Comparison of ENCODE assay signal across 8 mouse cellular contexts in genomic region chrX:155262235-155262914, GRCm38 (mm10). TPM values are rescaled to one million over a fixed set of nuclear protein-coding genes. Genes with fewer than 3 reads are reported as not detected.
DNase-seq lines count a peak whose midpoint lies in the region; ATAC-seq and TF ChIP-seq lines count a peak whose summit lies in the region.

Gene Acot9 (plus strand): TSS chrX:155262443.

- peaks cover 11% of the 10 kb centered on the region for H3K79me2 ChIP-seq in CH12.LX (replicated peaks; ENCODE audit: control insufficient read depth, extremely low read depth, insufficient read depth, poor library complexity, severe bottlenecking)

- peak within 1 kb of the TSS; percentile 86 for H3K9ac ChIP-seq in CH12.LX (ENCODE audit: insufficient read depth, low read depth)
- peak within 1 kb of the TSS; percentile 29; the same call in 1 of the 2 replicates for H3K9ac ChIP-seq in forebrain, embryonic 11.5 days (ENCODE audit: low read length)
- H3K9ac ChIP-seq in heart, embryonic 16.5 days (ENCODE audit: low read length): peak within 1 kb of the TSS; percentile 82
- H3K9ac ChIP-seq in liver, embryonic 15.5 days: peak within 1 kb of the TSS; percentile 46; the same call in 1 of the 2 replicates
- H3K9ac ChIP-seq in neural tube, embryonic 12.5 days: peak within 1 kb of the TSS; percentile 57

- TF ChIP-seq RAD21 in CH12.LX (IDR thresholded peaks at IDR 0.05; ENCODE audit: low read depth, low read length): peak; percentile 61

- 15% methylated on average over 37 of the region's 37 CpGs for WGBS in forebrain, embryonic 11.5 days
- 19% methylated on average over 36 of the region's 37 CpGs for WGBS in heart, embryonic 16.5 days
- 21% methylated on average over 32 of the region's 37 CpGs for WGBS in liver, embryonic 15.5 days (ENCODE audit: insufficient replicate concordance)
- 26% methylated on average over 37 of the region's 37 CpGs for WGBS in neural tube, embryonic 12.5 days

- H3K27me3 ChIP-seq in CH12.LX (replicated peaks): no peaks in the 10 kb centered on the region
- H3K27me3 ChIP-seq in forebrain, embryonic 11.5 days (ENCODE audit: control insufficient read depth, insufficient read depth, low read length): no peaks in the 10 kb centered on the region
- no peaks in the 10 kb centered on the region for H3K27me3 ChIP-seq in heart, embryonic 16.5 days (ENCODE audit: control insufficient read depth, insufficient read depth, low read length)
- H3K27me3 ChIP-seq in liver, embryonic 15.5 days: no peaks in the 10 kb centered on the region
- H3K27me3 ChIP-seq in neural tube, embryonic 12.5 days (replicated peaks): no peaks in the 10 kb centered on the region

- no peak for TF ChIP-seq EP300 in CH12.LX (IDR thresholded peaks at IDR 0.05; ENCODE audit: low read length)

- dilution Hi-C loops in CH12.LX (cut with MboI; ENCODE audit: extremely low pct_ligation_motif_present, extremely low pct_unique_long_range_greater_than_20kb, low sequenced_read_pairs): no loop called here

- peak within 1 kb of the TSS; percentile 50 for H3K4me2 ChIP-seq in CH12.LX (ENCODE audit: insufficient read depth, low read depth, poor library complexity, severe bottlenecking)
- H3K4me2 ChIP-seq in forebrain, embryonic 11.5 days (ENCODE audit: low read depth, low read length, severe bottlenecking): peak within 1 kb of the TSS; percentile 41
- peak within 1 kb of the TSS; percentile 58 for H3K4me2 ChIP-seq in heart, embryonic 16.5 days (ENCODE audit: low read depth, low read length)
- peak within 1 kb of the TSS; percentile 71 for H3K4me2 ChIP-seq in liver, embryonic 15.5 days
- peak within 1 kb of the TSS; percentile 57 for H3K4me2 ChIP-seq in neural tube, embryonic 12.5 days (replicated peaks)

- peaks cover 0 to 6% of the 10 kb centered on the region in 2 experiments; a peak in 2 of 4 replicates for H3K4me1 ChIP-seq in CH12.LX (ENCODE audit: control insufficient read depth in 1 of 2, insufficient read depth in 2 of 2)
- H3K4me1 ChIP-seq in forebrain, embryonic 11.5 days (replicated peaks; ENCODE audit: control insufficient read depth, insufficient read depth, low read length): no peaks in the 10 kb centered on the region
- H3K4me1 ChIP-seq in heart, embryonic 16.5 days (ENCODE audit: control insufficient read depth, insufficient read depth, low read length): no peaks in the 10 kb centered on the region
- H3K4me1 ChIP-seq in liver, embryonic 15.5 days (replicated peaks): peaks cover 5% of the 10 kb centered on the region
- H3K4me1 ChIP-seq in neural tube, embryonic 12.5 days: no peaks in the 10 kb centered on the region

- in situ Hi-C loops in CH12.LX (cut with MboI; ENCODE audit: low pct_ligation_motif_present, low pct_unique_long_range_greater_than_20kb, low sequenced_read_pairs): no loop called here

- peak; percentile 96 for TF ChIP-seq POLR2A in CH12.LX (IDR thresholded peaks at IDR 0.05; ENCODE audit: low read depth, low read length)

- peak; percentile 86 for DNase-seq in CH12.LX (ENCODE audit: extremely low read depth)
- peak; percentile 64 for DNase-seq in c-Kit-positive CD71-positive TER-119-negative erythroid progenitor cells, embryonic 14.5 days (ENCODE audit: low read depth)
- peak; percentile 88 for DNase-seq in forebrain, embryonic 11.5 days (ENCODE audit: low spot score)
- peak; percentile 91 for DNase-seq in kidney, postnatal 36 days
- DNase-seq in telencephalon, adult 2 months (ENCODE audit: low read depth, low spot score): peak; percentile 79

- H3K36me3 ChIP-seq in CH12.LX (replicated peaks in 1 of 2; ENCODE audit: control insufficient read depth in 1 of 2, insufficient read depth in 1 of 2, low read length in 1 of 2): peaks cover 0 to 3% of the 10 kb centered on the region in 2 experiments
- no peaks in the 10 kb centered on the region for H3K36me3 ChIP-seq in forebrain, embryonic 11.5 days (ENCODE audit: control insufficient read depth, insufficient read depth, low read length)
- H3K36me3 ChIP-seq in heart, embryonic 16.5 days (ENCODE audit: control insufficient read depth, insufficient read depth): no peaks in the 10 kb centered on the region
- no peaks in the 10 kb centered on the region for H3K36me3 ChIP-seq in liver, embryonic 15.5 days (replicated peaks)
- H3K36me3 ChIP-seq in neural tube, embryonic 12.5 days: no peaks in the 10 kb centered on the region

- ATAC-seq in forebrain, embryonic 11.5 days (replicated peaks; ENCODE audit: low FRiP score): peak; percentile 100
- peak; percentile 98 for ATAC-seq in heart, embryonic 16.5 days (replicated peaks; ENCODE audit: extremely low read depth, insufficient read depth, low FRiP score)
- ATAC-seq in liver, embryonic 15.5 days (ENCODE audit: insufficient read depth): peak; percentile 99
- peak; percentile 100 for ATAC-seq in neural tube, embryonic 12.5 days (ENCODE audit: low FRiP score, low read depth)

- H3K4me3 ChIP-seq in CH12.LX (replicated peaks in 1 of 3; ENCODE audit: low read depth in 2 of 3, low read length in 2 of 3, poor library complexity in 1 of 3): peak within 1 kb of the TSS; percentile 61 to 100 (median 65)
- peak within 1 kb of the TSS; percentile 37 for H3K4me3 ChIP-seq in forebrain, embryonic 11.5 days (ENCODE audit: low read depth, low read length)
- H3K4me3 ChIP-seq in heart, embryonic 16.5 days (ENCODE audit: low read length): peak within 1 kb of the TSS; percentile 71
- H3K4me3 ChIP-seq in liver, embryonic 15.5 days (replicated peaks): peak within 1 kb of the TSS; percentile 64
- peak within 1 kb of the TSS; percentile 46 for H3K4me3 ChIP-seq in neural tube, embryonic 12.5 days

- H3K9me3 ChIP-seq in CH12.LX (replicated peaks; ENCODE audit: low read length): no peaks in the 10 kb centered on the region
- no peaks in the 10 kb centered on the region for H3K9me3 ChIP-seq in forebrain, embryonic 11.5 days (ENCODE audit: control insufficient read depth, low read length)
- no peaks in the 10 kb centered on the region for H3K9me3 ChIP-seq in heart, embryonic 16.5 days (replicated peaks; ENCODE audit: control insufficient read depth, low read length)
- H3K9me3 ChIP-seq in liver, embryonic 15.5 days (replicated peaks): no peaks in the 10 kb centered on the region
- no peaks in the 10 kb centered on the region for H3K9me3 ChIP-seq in neural tube, embryonic 12.5 days

- TF ChIP-seq CTCF in CH12.LX (conservative IDR thresholded peaks at IDR 0.05 in 1 of 2, IDR thresholded peaks at IDR 0.05 in 1 of 2; ENCODE audit: low read depth in 2 of 2, low read length in 2 of 2): peak in 1 of 2 experiments; percentile 51; a peak in 1 of 4 replicates

- peak within 1 kb of the TSS; percentile 73; the same call in 1 of the 2 replicates for H3K27ac ChIP-seq in CH12.LX (ENCODE audit: insufficient read depth, low read depth)
- no peak within 1 kb of the TSS for H3K27ac ChIP-seq in forebrain, embryonic 11.5 days (ENCODE audit: low read depth, low read length)
- peak within 1 kb of the TSS; percentile 79 for H3K27ac ChIP-seq in heart, embryonic 16.5 days (ENCODE audit: low read length)
- H3K27ac ChIP-seq in liver, embryonic 15.5 days (replicated peaks): no peak within 1 kb of the TSS
- H3K27ac ChIP-seq in neural tube, embryonic 12.5 days: no peak within 1 kb of the TSS

TF ChIP-seq in CH12.LX, 34 proteins besides CTCF, POLR2A, EP300 and RAD21 (continues in another document):
- TF ChIP-seq RCOR1 (conservative IDR thresholded peaks at IDR 0.05; ENCODE audit: low read depth, low read length): no peak
- TF ChIP-seq SIN3A (IDR thresholded peaks at IDR 0.05; ENCODE audit: low read length): peak; percentile 67; the same call in 1 of the 2 replicates
- no peak for TF ChIP-seq JUND (conservative IDR thresholded peaks at IDR 0.05; ENCODE audit: low read depth, low read length)
- no peak for TF ChIP-seq MYC (IDR thresholded peaks at IDR 0.05; ENCODE audit: low read depth, low read length)
- TF ChIP-seq MXI1 (IDR thresholded peaks at IDR 0.05; ENCODE audit: low read depth, low read length): peak; percentile 76
- no peak for TF ChIP-seq TCF12 (IDR thresholded peaks at IDR 0.05; ENCODE audit: low read depth, low read length)
- TF ChIP-seq JUN (IDR thresholded peaks at IDR 0.05; ENCODE audit: insufficient read depth, low read depth, low read length): no peak
- no peak for TF ChIP-seq ZC3H11A (IDR thresholded peaks at IDR 0.05; ENCODE audit: low read depth, low read length)
- peak; percentile 96 for TF ChIP-seq NELFE (IDR thresholded peaks at IDR 0.05; ENCODE audit: low read depth, low read length)
- TF ChIP-seq ETS1 (conservative IDR thresholded peaks at IDR 0.05; ENCODE audit: low read depth, low read length): no peak
- no peak for TF ChIP-seq ZNF384 (IDR thresholded peaks at IDR 0.05; ENCODE audit: low read depth, low read length)
- TF ChIP-seq USF1 (IDR thresholded peaks at IDR 0.05; ENCODE audit: low read depth, low read length): no peak
- TF ChIP-seq ZMIZ1 (IDR thresholded peaks at IDR 0.05; ENCODE audit: low read depth, low read length): peak; percentile 74
- TF ChIP-seq MAFK (IDR thresholded peaks at IDR 0.05; ENCODE audit: insufficient replicate concordance, low read length): no peak
- TF ChIP-seq MAX (IDR thresholded peaks at IDR 0.05; ENCODE audit: low read length): no peak
- TF ChIP-seq USF2 (conservative IDR thresholded peaks at IDR 0.05; ENCODE audit: low read depth, low read length): no peak
- TF ChIP-seq PAX5 (IDR thresholded peaks at IDR 0.05; ENCODE audit: low read length): no peak
- TF ChIP-seq IRF4 (IDR thresholded peaks at IDR 0.05; ENCODE audit: low read depth, low read length): peak; percentile 61
- no peak for TF ChIP-seq KAT2A (IDR thresholded peaks at IDR 0.05; ENCODE audit: insufficient replicate concordance, low read length)
- TF ChIP-seq SMC3 (IDR thresholded peaks at IDR 0.05; ENCODE audit: low read depth, low read length): peak; percentile 44
- TF ChIP-seq MEF2A (IDR thresholded peaks at IDR 0.05; ENCODE audit: borderline replicate concordance, low read depth, low read length): 0 out of 2 replicates have a peak, but pooled peaks have one; percentile 11
- TF ChIP-seq E2F4 (IDR thresholded peaks at IDR 0.05; ENCODE audit: insufficient replicate concordance, low read depth, low read length): no peak; the same call in 1 of the 2 replicates
- peak; percentile 85 for TF ChIP-seq TBP (conservative IDR thresholded peaks at IDR 0.05; ENCODE audit: low read depth, low read length)
- no peak for TF ChIP-seq UBTF (IDR thresholded peaks at IDR 0.05; ENCODE audit: low read depth, low read length)

RNA-seq across cellular contexts. Expression of gene Acot9, which starts in this region (rescaled TPM):
- total RNA-seq in CH12.LX (2012; rRNA removed) (39.1 and 44.7 TPM in 2 replicates), CH12.LX (2014; rRNA removed) (70.6 and 89.5 TPM in 2 replicates)
- polyA plus RNA-seq in CH12.LX (2012; ENCODE audit: insufficient read length, low read depth): 45.4 and 46.2 TPM in 2 replicates
- polyA plus RNA-seq in forebrain, embryonic 11.5 days (2014; fragmentation: Nextera tagmentation; extraction: Ambion mirVana): 17.3 and 17.9 TPM in 2 replicates
- 42.0 and 42.5 TPM in 2 replicates for polyA plus RNA-seq in heart, embryonic 16.5 days (2015; fragmentation: Nextera tagmentation; extraction: Ambion mirVana)
- polyA plus RNA-seq in liver, embryonic 15.5 days (2015; fragmentation: Nextera tagmentation; extraction: Ambion mirVana): 10.9 and 12.0 TPM in 2 replicates
- polyA plus RNA-seq in neural tube, embryonic 12.5 days (2016; fragmentation: Nextera tagmentation; extraction: Ambion mirVana): 31.3 and 31.7 TPM in 2 replicates

Comparison
In these comparisons a context has a peak if more than half of its experiments do, and no peak if none do; other contexts are left out.
1. H3K27ac ChIP-seq: peak in CH12.LX (single experiment) and heart, embryonic 16.5 days (single experiment); none in forebrain, embryonic 11.5 days (single experiment), liver, embryonic 15.5 days (single experiment) and neural tube, embryonic 12.5 days (single experiment).
2. H3K9ac ChIP-seq: peak in every context shown above with its lines; median percentile 86 in CH12.LX; 82 in heart, embryonic 16.5 days; 57 in neural tube, embryonic 12.5 days; 46 in liver, embryonic 15.5 days; 29 in forebrain, embryonic 11.5 days.
3. Peak in every context shown above with its lines, with median percentiles within 50 percentile points of each other: DNase-seq, H3K4me2 ChIP-seq, H3K4me3 ChIP-seq and ATAC-seq.